Mouse (Mus musculus) midbrain, embryonic 14.5 days (tissue): ENCODE results near the gene Itga4. TPM values are rescaled to one million over a fixed set of nuclear protein-coding genes. Genes with fewer than 3 reads are reported as not detected.

Experiments
- ATAC-seq: fragments of 200-750 bp; cut with Nextera tagmentation; 2 replicates; pipeline ENCODE4 v1.8.0; 2017; ENCODE audit warnings: moderate number of reproducible peaks, moderate library complexity; ENCODE audit not compliant: low FRiP score, low TSS enrichment
- DNase-seq: peaks from one replicate; pipeline ENCODE4 v3.0.0-alpha.2; 2015
- H3K27ac ChIP-seq: fragments of 300-500 bp; sonication (generic); replicated peaks from 2 replicates; pipeline ENCODE4 v1.5.1; 2014; ENCODE audit warnings: mild to moderate bottlenecking, low read depth, low read length, moderate library complexity
- H3K27me3 ChIP-seq: fragments of 300-500 bp; sonication (generic); 2 replicates; pipeline ENCODE4 v1.6.1; 2014; ENCODE audit warnings: low read length, control low read depth, mixed read lengths; ENCODE audit not compliant: control insufficient read depth, insufficient read depth
- H3K36me3 ChIP-seq: fragments of 300-500 bp; sonication (generic); 2 replicates; pipeline ENCODE4 v1.6.1; 2014; ENCODE audit warnings: low read length, control low read depth; ENCODE audit not compliant: control insufficient read depth, insufficient read depth
- H3K4me1 ChIP-seq: fragments of 300-500 bp; sonication (generic); 2 replicates; pipeline ENCODE4 v1.6.1; 2014; ENCODE audit warnings: mild to moderate bottlenecking, antibody characterized with exemption, low read length, control low read depth; ENCODE audit not compliant: control insufficient read depth, insufficient read depth
- H3K4me2 ChIP-seq: fragments of 300-500 bp; sonication (generic); 2 replicates; pipeline ENCODE4 v1.6.1; 2014; ENCODE audit warnings: mild to moderate bottlenecking, low read length, moderate library complexity
- H3K4me3 ChIP-seq: fragments of 300-500 bp; sonication (generic); replicated peaks from 2 replicates; pipeline ENCODE4 v1.5.1; 2014; ENCODE audit warnings: low read depth, low read length
- H3K9ac ChIP-seq: fragments of 300-500 bp; sonication (generic); replicated peaks from 2 replicates; pipeline ENCODE4 v1.6.1; 2014; ENCODE audit warnings: mild to moderate bottlenecking, low read length, moderate library complexity
- H3K9me3 ChIP-seq: fragments of 300-500 bp; sonication (generic); 2 replicates; pipeline ENCODE4 v1.6.1; 2016; ENCODE audit warnings: low read length, control low read depth, mixed read lengths; ENCODE audit not compliant: control insufficient read depth
- WGBS: fragments of 180-500 bp; shearing (Covaris S2); extraction: QIAGEN DNeasy Blood & Tissue Kit; methylation state at CpG from one replicate; pipeline ENCODE4 v1.1.7; 2014; 5-methylcytosine and 5-hydroxymethylcytosine counted together
- polyA plus RNA-seq: library from polyadenylated mRNA; unstranded; fragments of >200 nt; fragmentation: Nextera tagmentation; extraction: Ambion mirVana; gene quantifications from 2 replicates; pipeline ENCODE4 v1.2.1, GENCODE M21; 2014

Gene Itga4
- polyA plus RNA-seq, 1 experiment from 2014 or later: 4.6 TPM

GRCm38 (mm10) chr2:79369905-79370304, 114.7 kb downstream of the Itga4 start:
- no peaks in the 10 kb centered on the region for H3K27me3 ChIP-seq
- no peaks in the 10 kb centered on the region for H3K9me3 ChIP-seq
- H3K36me3 ChIP-seq: no peaks in the 10 kb centered on the region
- 0 out of 2 replicates have a peak, but pooled peaks have one; percentile 37 for ATAC-seq
- no peak overlapping the region for H3K4me2 ChIP-seq
- H3K4me3 ChIP-seq: no peak overlapping the region
- no peak overlapping the region for H3K9ac ChIP-seq
- no peak overlapping the region for H3K27ac ChIP-seq
- DNase-seq: no peak
- H3K4me1 ChIP-seq: peaks cover 6% of the 10 kb centered on the region; the same call in 1 of the 2 replicates
- WGBS: 64% methylated on average over 4 of the region's 4 CpGs

GRCm38 (mm10) chr2:79370711-79371312, 115.6 kb downstream of the Itga4 start:
- H3K27me3 ChIP-seq: no peaks in the 10 kb centered on the region
- no peak overlapping the region for H3K4me2 ChIP-seq
- H3K9me3 ChIP-seq: no peaks in the 10 kb centered on the region
- no peak overlapping the region for H3K9ac ChIP-seq
- 88% methylated on average over 9 of the region's 9 CpGs for WGBS
- DNase-seq (no peak), ATAC-seq (no peak)
- H3K36me3 ChIP-seq: no peaks in the 10 kb centered on the region
- H3K4me3 ChIP-seq: no peak overlapping the region
- H3K27ac ChIP-seq: no peak overlapping the region
- peaks cover 6% of the 10 kb centered on the region; the same call in 1 of the 2 replicates for H3K4me1 ChIP-seq

GRCm38 (mm10) chr2:79371326-79372153, 116.3 kb downstream of the Itga4 start:
- no peaks in the 10 kb centered on the region for H3K9me3 ChIP-seq
- no peaks in the 10 kb centered on the region for H3K36me3 ChIP-seq
- 93% methylated on average over 7 of the region's 7 CpGs for WGBS
- H3K27ac ChIP-seq: no peak overlapping the region
- no peak for ATAC-seq
- H3K4me1 ChIP-seq: peaks cover 6% of the 10 kb centered on the region; the same call in 1 of the 2 replicates
- no peak overlapping the region for H3K4me2 ChIP-seq
- DNase-seq: no peak
- H3K27me3 ChIP-seq: no peaks in the 10 kb centered on the region
- no peak overlapping the region for H3K9ac ChIP-seq
- no peak overlapping the region for H3K4me3 ChIP-seq

- H3K36me3 ChIP-seq: no peaks in the 10 kb centered on the region
- DNase-seq (no peak), ATAC-seq (no peak)
- no peak overlapping the region for H3K9ac ChIP-seq
- WGBS: 87% methylated on average over 2 of the region's 2 CpGs
- no peaks in the 10 kb centered on the region for H3K27me3 ChIP-seq
- H3K27ac ChIP-seq: no peak overlapping the region
- no peak overlapping the region for H3K4me3 ChIP-seq
- no peak overlapping the region for H3K4me2 ChIP-seq
- no peaks in the 10 kb centered on the region for H3K9me3 ChIP-seq
- peaks cover 6% of the 10 kb centered on the region; the same call in 1 of the 2 replicates for H3K4me1 ChIP-seq
Measured at GRCm38 (mm10) chr2:79372154-79372467, 116.9 kb downstream of the Itga4 start.

- Histone ChIP-seq H3K9me3 (no peaks in the 10 kb centered on the region), H3K9ac (no peak overlapping the region), H3K27me3 (no peaks in the 10 kb centered on the region), H3K4me3 (no peak overlapping the region), H3K4me2 (no peak overlapping the region), H3K4me1 (peaks cover 6% of the 10 kb centered on the region; the same call in 1 of the 2 replicates), H3K27ac (no peak overlapping the region), H3K36me3 (no peaks in the 10 kb centered on the region)
- no peak for ATAC-seq
- 52% methylated on average over 6 of the region's 6 CpGs for WGBS
- DNase-seq: no peak
Measured at GRCm38 (mm10) chr2:79372486-79373200, 117.4 kb downstream of the Itga4 start.

GRCm38 (mm10) chr2:79378346-79379086, 123.3 kb downstream of the Itga4 start:
- Histone ChIP-seq H3K27ac (no peak overlapping the region; the same call in 1 of the 2 replicates), H3K9ac (no peak overlapping the region), H3K4me2 (no peak overlapping the region), H3K27me3 (no peaks in the 10 kb centered on the region), H3K4me3 (no peak overlapping the region), H3K9me3 (no peaks in the 10 kb centered on the region), H3K4me1 (peaks cover 15% of the 10 kb centered on the region; the same call in 1 of the 2 replicates), H3K36me3 (no peaks in the 10 kb centered on the region)
- DNase-seq (no peak), ATAC-seq (no peak)
- 50% methylated on average over 8 of the region's 8 CpGs for WGBS

- 12% methylated on average over 12 of the region's 12 CpGs for WGBS
- H3K4me1 ChIP-seq: peaks cover 15% of the 10 kb centered on the region; the same call in 1 of the 2 replicates
- H3K9me3 ChIP-seq: no peaks in the 10 kb centered on the region
- no peak overlapping the region for H3K9ac ChIP-seq
- H3K4me3 ChIP-seq: no peak overlapping the region
- no peaks in the 10 kb centered on the region for H3K36me3 ChIP-seq
- peak overlapping the region; percentile 39; the same call in 1 of the 2 replicates for H3K27ac ChIP-seq
- ATAC-seq: peak; percentile 57; the same call in 1 of the 2 replicates
- DNase-seq: peak; percentile 58
- no peaks in the 10 kb centered on the region for H3K27me3 ChIP-seq
- H3K4me2 ChIP-seq: peak overlapping the region; percentile 13; the same call in 1 of the 2 replicates
Measured at GRCm38 (mm10) chr2:79379087-79380041, 124.1 kb downstream of the Itga4 start.
